Mouse (Mus musculus) layer of hippocampus, adult 2 months (tissue): Measurements from ENCODE around the gene Dytn. TPM values are rescaled to one million over a fixed set of nuclear protein-coding genes. Genes with fewer than 3 reads are reported as not detected.

Experiments
- DNase-seq, 2 experiments: peaks; one replicate each; pipeline ENCODE4 v3.0.0; 2022; ENCODE audit warnings: low spot score in 2 of 2
- H3K27ac ChIP-seq: fragments of 200-600 bp; 2 replicates; pipeline ENCODE4 v1.8.1; 2022
- H3K4me3 ChIP-seq: fragments of 200-600 bp; 2 replicates; pipeline ENCODE4 v1.8.1; 2022; ENCODE audit warnings: mild to moderate bottlenecking
- CTCF ChIP-seq: fragments of 200-600 bp; conservative IDR thresholded peaks from 2 replicates; pipeline ENCODE4 v1.8.1; 2022; ENCODE audit warnings: antibody characterized with exemption, mild to moderate bottlenecking, moderate library complexity
- long read RNA-seq, 2 experiments: library from polyadenylated mRNA; stranded (forward); transcript quantifications; one replicate each; pipeline ENCODE4 v2.0.0; 2021; ENCODE audit warnings: borderline mapping rate in 2 of 2
- total RNA-seq, 2 experiments: library from RNA; stranded (reverse); gene quantifications; 2 replicates each; pipeline ENCODE4 v1.2.3; 2021

Gene Dytn
- total RNA-seq: not detected
- long read RNA-seq, experiment 1: 0 reads
- long read RNA-seq, experiment 2, partial matches to known transcripts: 0 of 1 reads
- long read RNA-seq, experiment 2, other reads (novel, unspliced or antisense): 1 of 1 reads

DNA sequence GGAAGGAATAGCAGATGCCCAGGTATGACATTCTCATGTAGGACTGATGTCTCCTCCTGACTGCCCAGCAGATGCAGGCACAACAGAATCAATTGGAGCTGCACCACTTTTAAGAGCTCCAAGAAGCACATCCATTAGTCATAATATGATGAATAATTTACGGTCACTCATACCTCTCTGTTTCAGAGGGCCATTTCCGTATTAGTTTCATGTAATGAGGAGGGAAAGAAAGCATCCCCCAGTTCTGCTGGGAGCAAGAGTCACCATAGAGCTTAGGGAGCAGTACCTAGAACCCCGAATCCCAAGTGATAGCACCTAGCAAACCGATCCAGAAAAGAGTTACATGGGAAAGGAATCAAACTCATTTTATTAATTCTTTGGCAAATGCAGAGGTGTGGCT, at the start of gene Dytn:
Dytn (minus strand) TSS at position 101 of the 400 bp plus-strand sequence.
- no peak for DNase-seq
- no peak within 1 kb of the TSS for H3K27ac ChIP-seq
- TF ChIP-seq CTCF: no peak
- H3K4me3 ChIP-seq: no peak within 1 kb of the TSS

DNA sequence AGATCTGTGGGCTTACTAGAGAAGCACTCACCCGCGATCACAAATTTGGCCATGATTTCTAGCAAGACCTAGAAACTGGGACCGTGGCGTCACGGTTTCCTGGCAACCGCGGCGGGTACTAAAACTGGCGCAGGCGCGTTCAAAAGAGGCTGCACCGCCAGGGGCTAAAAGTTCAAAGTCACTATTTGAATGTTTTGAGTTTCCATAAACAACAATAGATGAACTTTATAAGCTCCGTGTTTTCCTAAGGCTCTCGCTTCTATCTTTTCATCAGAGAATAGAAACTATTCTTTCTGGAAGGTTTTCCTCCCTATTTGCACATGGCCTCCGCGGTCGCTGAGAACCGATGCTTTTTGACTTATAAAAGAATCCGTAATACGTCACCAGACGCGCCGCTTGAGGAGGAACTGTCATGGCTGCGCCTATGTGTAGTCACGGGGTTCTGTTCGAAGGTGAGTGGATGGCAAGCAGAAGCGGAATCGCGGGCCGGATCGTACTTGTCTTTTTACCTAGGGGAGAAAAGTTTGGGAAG, 43.6 kb upstream of the Dytn start, which contains the start of the genes Mdh1b and Fastkd2:
Mdh1b (minus strand) TSS at position 79 of the 532 bp plus-strand sequence.
Fastkd2 (plus strand) TSS at position 375 of the 532 bp plus-strand sequence.
- Histone ChIP-seq H3K27ac (peak within 1 kb of the TSS; percentile 80), H3K4me3 (peak within 1 kb of the TSS; percentile 86)
- DNase-seq: peak; percentile 92 to 96
- peak; percentile 66 for TF ChIP-seq CTCF

- no peak for TF ChIP-seq CTCF
- DNase-seq: no peak
- Histone ChIP-seq H3K27ac (peak overlapping the region; percentile 80), H3K4me3 (peak overlapping the region; percentile 86)
Measured at GRCm38 (mm10) chr1:63729796-63730195, 43.1 kb upstream of the Dytn start.

DNA sequence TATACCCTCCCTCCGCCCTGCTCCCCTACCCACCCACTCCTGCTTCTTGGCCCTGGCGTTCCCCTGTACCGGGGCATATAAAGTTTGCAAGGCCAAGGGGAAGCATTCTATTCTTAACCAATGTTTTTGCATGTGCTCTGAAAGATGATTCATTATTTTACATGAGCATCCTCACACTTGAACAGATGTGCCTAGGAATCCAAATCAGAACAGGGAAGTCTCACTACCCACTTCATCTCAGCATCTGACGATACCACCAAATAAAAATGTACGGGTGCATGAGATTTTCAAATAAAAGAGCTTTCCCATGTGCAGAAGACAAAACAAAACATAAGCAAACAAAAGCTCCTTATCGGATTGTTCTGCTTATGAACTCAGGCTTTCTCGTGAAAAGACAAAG, 33.4 kb upstream of the Dytn start:
- Histone ChIP-seq H3K27ac (no peak overlapping the region), H3K4me3 (no peak overlapping the region)
- DNase-seq: peak in 1 of 2 experiments; percentile 16
- TF ChIP-seq CTCF: no peak

DNA sequence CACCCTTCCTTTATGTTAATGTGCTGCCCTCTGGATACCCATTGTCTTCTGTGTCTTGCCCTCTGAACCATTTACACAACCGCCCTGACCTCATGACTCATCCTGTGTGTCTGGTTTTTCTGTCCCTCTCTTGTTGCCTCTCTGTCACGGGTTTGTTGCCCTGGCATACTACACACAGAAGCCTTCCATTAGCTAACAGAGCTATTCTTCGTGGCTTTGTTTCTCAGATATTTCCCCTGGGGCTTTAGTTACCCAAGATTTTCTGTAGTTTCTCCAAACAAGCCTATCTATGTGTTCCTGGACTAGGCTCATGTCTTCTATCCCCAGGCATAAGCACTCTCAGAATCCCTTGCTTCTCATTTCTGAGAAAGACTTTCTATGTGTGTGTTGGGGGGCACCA, 22.1 kb upstream of the Dytn start:
- no peak for TF ChIP-seq CTCF
- H3K4me3 ChIP-seq: no peak overlapping the region
- H3K27ac ChIP-seq: no peak overlapping the region
- DNase-seq: no peak

DNA sequence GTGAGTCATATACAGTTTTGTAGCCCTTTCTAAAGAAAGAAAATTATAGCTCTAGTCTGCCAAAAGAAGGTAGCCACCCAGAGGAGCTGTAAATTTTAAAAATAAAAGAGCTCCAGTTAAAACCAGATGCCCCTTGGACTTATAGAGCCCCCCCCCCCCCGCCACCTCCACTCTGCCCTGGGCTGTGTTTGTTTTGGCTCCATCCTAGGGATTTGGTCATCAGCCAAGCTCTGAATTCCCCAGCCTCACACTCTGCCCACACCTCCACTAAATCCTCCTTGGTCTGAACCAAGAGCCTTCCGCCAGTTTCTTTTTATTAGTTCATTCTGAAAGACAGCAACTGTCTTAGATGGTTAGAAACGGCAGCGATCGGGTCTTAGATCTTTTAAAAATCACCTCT, 19.0 kb upstream of the Dytn start:
- Histone ChIP-seq H3K4me3 (no peak overlapping the region), H3K27ac (no peak overlapping the region)
- DNase-seq: no peak
- no peak for TF ChIP-seq CTCF

GRCm38 (mm10) chr1:63696861-63697260, 10.1 kb upstream of the Dytn start:
- no peak overlapping the region for H3K4me3 ChIP-seq
- DNase-seq: no peak
- no peak overlapping the region for H3K27ac ChIP-seq
- no peak for TF ChIP-seq CTCF

DNA sequence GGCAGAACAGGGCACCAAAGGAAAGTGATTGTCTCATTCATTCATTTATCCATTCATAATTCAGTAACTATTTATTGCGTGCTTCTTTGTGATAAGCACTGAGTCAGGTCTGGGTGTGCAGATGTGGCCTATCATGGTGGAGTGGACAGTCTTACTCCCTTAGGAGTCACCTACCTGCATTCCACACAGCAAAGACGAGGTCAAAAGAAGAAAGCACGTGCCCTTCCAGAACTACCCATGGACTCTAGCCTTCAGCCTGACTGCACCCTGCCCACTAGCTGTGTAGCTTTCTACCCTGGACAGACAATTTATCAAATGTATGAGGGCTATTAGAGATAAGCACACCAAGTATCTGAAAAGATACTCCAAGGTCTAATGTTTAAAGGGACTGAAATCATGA, 10.8 kb downstream of the Dytn start:
- Histone ChIP-seq H3K27ac (no peak overlapping the region), H3K4me3 (no peak overlapping the region)
- TF ChIP-seq CTCF: no peak
- DNase-seq: no peak

- Histone ChIP-seq H3K27ac (peak overlapping the region; percentile 55), H3K4me3 (peak overlapping the region; percentile 16)
- DNase-seq: peak; percentile 33 to 66
- peak; percentile 73 for TF ChIP-seq CTCF
Measured at GRCm38 (mm10) chr1:63668852-63669160, 17.9 kb downstream of the Dytn start.

DNA sequence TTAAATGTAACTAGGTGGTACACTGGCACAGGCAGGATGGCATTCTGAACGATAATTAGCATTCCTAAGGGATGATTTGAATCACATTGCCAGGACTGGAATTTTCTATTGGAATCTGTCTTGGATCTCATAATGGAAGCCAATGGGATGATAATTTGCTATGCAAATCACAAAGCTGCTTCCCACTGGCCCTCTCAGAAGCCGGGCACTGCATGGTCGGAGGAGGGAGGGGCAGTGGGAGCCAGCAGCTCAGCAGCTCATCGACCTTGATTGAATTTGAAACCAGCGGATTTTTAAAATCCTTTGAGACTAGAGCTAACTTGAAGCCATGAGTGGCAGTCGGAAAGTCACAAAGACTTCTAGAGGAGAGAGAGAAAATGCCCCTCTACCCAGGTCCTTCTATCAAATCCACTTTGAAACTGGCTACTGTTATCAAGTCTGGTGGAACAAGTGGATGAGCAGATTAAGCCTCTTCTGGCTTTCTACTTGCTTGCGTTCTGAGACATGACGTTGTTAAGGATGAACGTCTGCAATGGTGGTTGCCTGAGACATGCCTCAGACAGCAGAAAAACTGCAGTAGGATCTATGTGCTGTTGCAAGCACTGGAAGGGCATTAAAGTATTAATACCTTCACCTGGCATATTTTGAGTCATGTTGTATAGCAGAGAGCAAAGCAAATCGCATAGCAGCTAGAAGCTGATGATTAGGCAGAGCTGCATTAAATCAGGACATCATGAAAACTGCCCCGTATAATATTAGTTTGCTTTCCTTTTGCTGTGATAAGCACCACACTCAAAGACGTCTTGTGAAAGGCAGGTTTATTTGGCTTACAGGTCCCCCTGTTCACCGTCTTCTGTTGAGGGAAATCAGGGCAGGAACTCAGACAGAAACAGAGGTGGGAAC, 18.5 kb downstream of the Dytn start:
- Histone ChIP-seq H3K27ac (peak overlapping the region; percentile 55), H3K4me3 (peak overlapping the region; percentile 16)
- DNase-seq: no peak
- TF ChIP-seq CTCF: no peak

DNA sequence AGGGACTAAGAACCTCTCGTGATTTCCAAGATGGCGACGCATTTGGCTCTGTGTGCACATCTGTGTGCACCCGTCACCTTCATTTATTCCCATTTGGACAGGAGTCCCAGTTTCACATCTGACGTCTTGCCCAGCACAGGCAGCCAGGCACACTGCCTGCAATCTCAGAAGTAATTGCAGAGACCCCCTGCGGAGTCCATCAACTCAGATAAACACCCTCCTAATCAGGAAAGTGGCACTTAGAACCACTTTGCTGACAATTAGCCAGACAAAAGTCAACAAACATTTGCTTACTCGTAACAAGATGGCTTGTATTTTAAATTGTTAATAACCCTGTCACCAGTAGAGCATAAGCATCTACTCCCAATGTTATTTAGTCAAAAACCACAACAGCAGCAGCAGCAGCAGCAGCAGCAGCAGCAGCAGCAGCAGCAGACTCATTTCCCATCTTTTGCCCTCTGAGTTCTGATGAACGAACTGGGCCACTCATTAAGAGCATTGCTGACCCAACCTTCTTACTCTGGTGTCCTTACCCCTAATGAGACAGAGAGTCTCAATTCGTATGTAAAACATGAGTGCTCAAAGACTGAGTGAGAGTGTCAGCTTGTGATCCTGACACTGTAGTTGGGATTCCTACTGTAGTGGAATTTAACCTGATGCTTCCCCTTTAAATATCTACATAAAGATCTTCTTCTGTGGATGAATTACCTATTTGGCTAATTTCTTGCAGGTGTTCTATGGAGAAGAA, 19.4 kb downstream of the Dytn start:
- no peak overlapping the region for H3K4me3 ChIP-seq
- DNase-seq: no peak
- no peak for TF ChIP-seq CTCF
- 0 out of 2 replicates have a peak overlapping the region, but pooled peaks have one; percentile 55 for H3K27ac ChIP-seq

GRCm38 (mm10) chr1:63666089-63666488, 20.6 kb downstream of the Dytn start:
- Histone ChIP-seq H3K4me3 (no peak overlapping the region), H3K27ac (no peak overlapping the region)
- TF ChIP-seq CTCF: no peak
- no peak for DNase-seq

- peak; percentile 38 to 60 for DNase-seq
- Histone ChIP-seq H3K4me3 (no peak overlapping the region), H3K27ac (no peak overlapping the region)
- TF ChIP-seq CTCF: peak; percentile 84
Measured at GRCm38 (mm10) chr1:63659591-63659990, 27.1 kb downstream of the Dytn start.
